Mouse (Mus musculus): ENCODE data around the gene Wdr70. TPM values are rescaled to one million over a fixed set of nuclear protein-coding genes. Genes with fewer than 3 reads are reported as not detected.
A peak's percentile ranks its signal among the peaks of the same experiment; 100 is the strongest.

Gene Wdr70
- polyA plus RNA-seq, 1 experiment from 2014 or later: 42.5 TPM

DNA sequence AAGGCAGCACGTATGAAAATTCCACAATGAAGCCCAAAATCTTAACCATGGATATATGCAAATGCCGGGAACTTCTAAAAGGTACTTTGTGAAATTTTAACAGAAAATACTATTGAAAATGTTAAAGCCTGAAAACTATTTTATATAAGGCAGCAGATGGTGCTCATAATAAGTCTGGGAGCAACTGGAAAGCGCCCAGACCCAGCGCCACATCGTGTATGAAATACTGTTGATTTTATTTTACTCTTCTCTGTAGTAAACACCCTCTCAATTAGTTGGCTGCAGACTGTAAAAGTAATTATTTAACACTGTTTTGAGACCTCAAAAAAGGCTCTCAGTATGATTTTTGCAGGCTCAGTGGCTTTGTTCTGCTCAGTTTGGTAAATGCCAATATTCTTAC is 126.5 kb downstream of the Wdr70 start:
- WGBS: 76% methylated on average over 5 of the region's 5 CpGs
- Histone ChIP-seq H3K4me3 (replicated peaks) (no peak overlapping the region), H3K9ac (no peak overlapping the region), H3K27me3 (replicated peaks) (no peaks in the 10 kb centered on the region), H3K4me1 (replicated peaks) (no peaks in the 10 kb centered on the region), H3K36me3 (peaks cover 2% of the 10 kb centered on the region; the same call in 1 of the 2 replicates), H3K27ac (no peak overlapping the region), H3K4me2 (replicated peaks) (no peak overlapping the region), H3K9me3 (no peaks in the 10 kb centered on the region)
- ATAC-seq: no peak

- WGBS: 72% methylated on average over 6 of the region's 6 CpGs
- Histone ChIP-seq H3K4me3 (replicated peaks) (no peak overlapping the region), H3K4me2 (replicated peaks) (no peak overlapping the region), H3K9ac (no peak overlapping the region), H3K9me3 (no peaks in the 10 kb centered on the region), H3K4me1 (replicated peaks) (no peaks in the 10 kb centered on the region), H3K27me3 (replicated peaks) (no peaks in the 10 kb centered on the region), H3K36me3 (no peaks in the 10 kb centered on the region), H3K27ac (no peak overlapping the region)
- no peak for ATAC-seq
These were observed 136.2 kb downstream of the Wdr70 start for GRCm38 (mm10) chr15:7962786-7963185.

GRCm38 (mm10) chr15:7961489-7961888 is 137.5 kb downstream of the Wdr70 start:
- Histone ChIP-seq H3K4me2 (replicated peaks) (no peak overlapping the region), H3K27me3 (replicated peaks) (no peaks in the 10 kb centered on the region), H3K9me3 (no peaks in the 10 kb centered on the region), H3K36me3 (no peaks in the 10 kb centered on the region), H3K27ac (no peak overlapping the region), H3K9ac (no peak overlapping the region), H3K4me3 (replicated peaks) (no peak overlapping the region), H3K4me1 (replicated peaks) (no peaks in the 10 kb centered on the region)
- no peak for ATAC-seq
- WGBS: 39% methylated on average over 2 of the region's 2 CpGs

DNA sequence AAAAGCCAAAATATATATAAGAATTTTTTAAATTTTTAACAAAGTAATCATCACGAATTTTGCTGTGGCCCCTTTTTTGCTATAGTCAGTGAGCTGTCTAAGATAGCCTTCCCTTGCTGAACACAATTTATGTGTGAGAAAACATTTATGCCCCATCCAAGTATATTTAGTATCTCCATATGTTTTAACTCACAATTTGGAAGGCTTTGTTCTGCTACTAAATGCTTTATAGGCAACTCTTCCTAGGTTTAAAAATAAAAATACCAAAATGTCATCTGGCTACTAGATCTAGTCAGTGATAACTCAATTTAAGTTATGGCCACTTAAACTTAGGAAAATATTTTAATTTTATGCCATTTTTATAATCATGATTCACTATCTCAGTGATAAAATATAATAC is 142.1 kb downstream of the Wdr70 start:
- ATAC-seq: no peak
- no peak overlapping the region for H3K4me3 ChIP-seq (replicated peaks)

DNA sequence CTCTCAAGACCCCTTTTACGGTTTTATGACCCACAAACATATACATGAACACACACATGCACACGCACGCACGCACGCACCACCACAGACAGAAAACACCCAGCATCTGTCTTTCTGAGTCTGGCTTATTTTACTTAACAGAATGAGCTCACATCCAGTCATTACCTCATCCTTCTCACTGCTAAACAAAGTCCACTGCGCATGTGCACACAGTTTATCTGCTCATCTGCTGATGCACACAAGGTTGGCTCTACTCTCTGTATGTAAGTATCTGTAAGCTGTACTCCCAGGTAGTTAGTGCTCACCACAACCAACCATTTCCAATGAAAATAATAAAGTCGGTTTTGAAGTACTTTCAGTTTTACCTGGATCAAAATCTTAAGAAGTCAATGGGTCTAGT is 148.4 kb downstream of the Wdr70 start:
- no peaks in the 10 kb centered on the region for H3K4me1 ChIP-seq (replicated peaks)
- no peaks in the 10 kb centered on the region for H3K9me3 ChIP-seq
- no peaks in the 10 kb centered on the region for H3K36me3 ChIP-seq
- 81% methylated on average over 7 of the region's 7 CpGs for WGBS
- no peak overlapping the region for H3K4me2 ChIP-seq (replicated peaks)
- H3K4me3 ChIP-seq (replicated peaks): no peak overlapping the region
- no peaks in the 10 kb centered on the region for H3K27me3 ChIP-seq (replicated peaks)
- H3K9ac ChIP-seq: no peak overlapping the region
- ATAC-seq: no peak
- no peak overlapping the region for H3K27ac ChIP-seq

More for the DNA sequence above, 142.1 kb downstream of the Wdr70 start:
- H3K9ac ChIP-seq: no peak overlapping the region
- no peaks in the 10 kb centered on the region for H3K4me1 ChIP-seq (replicated peaks)
- no peak overlapping the region for H3K4me2 ChIP-seq (replicated peaks)
- no peaks in the 10 kb centered on the region for H3K9me3 ChIP-seq
- H3K27me3 ChIP-seq (replicated peaks): no peaks in the 10 kb centered on the region
- H3K27ac ChIP-seq: no peak overlapping the region
- 70% methylated on average over 1 of the region's 1 CpGs for WGBS
- H3K36me3 ChIP-seq: no peaks in the 10 kb centered on the region

GRCm38 (mm10) chr15:7941690-7942089 is 157.3 kb downstream of the Wdr70 start:
- Histone ChIP-seq H3K36me3 (no peaks in the 10 kb centered on the region), H3K4me3 (replicated peaks) (no peak overlapping the region), H3K27ac (no peak overlapping the region), H3K4me2 (replicated peaks) (no peak overlapping the region), H3K9ac (no peak overlapping the region), H3K9me3 (no peaks in the 10 kb centered on the region), H3K27me3 (replicated peaks) (no peaks in the 10 kb centered on the region), H3K4me1 (replicated peaks) (no peaks in the 10 kb centered on the region)
- ATAC-seq: no peak
- 54% methylated on average over 3 of the region's 3 CpGs for WGBS

GRCm38 (mm10) chr15:7935571-7936165 is 163.3 kb downstream of the Wdr70 start:
- H3K36me3 ChIP-seq: no peaks in the 10 kb centered on the region
- no peaks in the 10 kb centered on the region for H3K9me3 ChIP-seq
- no peak overlapping the region for H3K27ac ChIP-seq
- H3K27me3 ChIP-seq (replicated peaks): no peaks in the 10 kb centered on the region
- ATAC-seq: no peak
- H3K4me3 ChIP-seq (replicated peaks): no peak overlapping the region
- 76% methylated on average over 7 of the region's 7 CpGs for WGBS
- H3K4me2 ChIP-seq (replicated peaks): no peak overlapping the region
- H3K9ac ChIP-seq: no peak overlapping the region
- 0 out of 2 replicates have a peak, but pooled peaks cover 3% of the 10 kb centered on the region for H3K4me1 ChIP-seq (replicated peaks)

DNA sequence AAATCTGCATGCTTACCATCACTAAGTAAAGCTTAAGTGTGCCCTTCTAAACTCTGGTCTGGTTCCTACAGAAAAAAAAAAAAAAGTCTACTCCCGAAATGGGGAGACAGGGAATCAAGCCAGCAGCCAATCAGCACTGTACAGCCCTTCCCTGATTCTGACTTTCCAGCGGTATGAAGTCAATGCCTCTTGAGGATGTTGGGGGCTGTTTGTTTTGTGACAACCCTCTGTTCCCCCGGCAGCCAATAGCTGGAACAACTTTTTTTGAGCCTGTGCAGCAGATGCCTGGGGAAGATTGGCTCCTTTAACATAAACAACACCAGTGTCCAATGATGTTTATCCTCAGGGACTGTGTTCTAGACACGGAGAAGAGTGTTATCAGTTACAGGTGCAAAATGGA is 164.4 kb downstream of the Wdr70 start:
- H3K4me1 ChIP-seq (replicated peaks): 0 out of 2 replicates have a peak, but pooled peaks cover 3% of the 10 kb centered on the region
- no peak overlapping the region for H3K27ac ChIP-seq
- 38% methylated on average over 4 of the region's 4 CpGs for WGBS
- no peak overlapping the region for H3K9ac ChIP-seq
- H3K9me3 ChIP-seq: no peaks in the 10 kb centered on the region
- H3K27me3 ChIP-seq (replicated peaks): no peaks in the 10 kb centered on the region
- H3K4me3 ChIP-seq (replicated peaks): no peak overlapping the region
- no peak for ATAC-seq
- H3K36me3 ChIP-seq: no peaks in the 10 kb centered on the region
- no peak overlapping the region for H3K4me2 ChIP-seq (replicated peaks)

DNA sequence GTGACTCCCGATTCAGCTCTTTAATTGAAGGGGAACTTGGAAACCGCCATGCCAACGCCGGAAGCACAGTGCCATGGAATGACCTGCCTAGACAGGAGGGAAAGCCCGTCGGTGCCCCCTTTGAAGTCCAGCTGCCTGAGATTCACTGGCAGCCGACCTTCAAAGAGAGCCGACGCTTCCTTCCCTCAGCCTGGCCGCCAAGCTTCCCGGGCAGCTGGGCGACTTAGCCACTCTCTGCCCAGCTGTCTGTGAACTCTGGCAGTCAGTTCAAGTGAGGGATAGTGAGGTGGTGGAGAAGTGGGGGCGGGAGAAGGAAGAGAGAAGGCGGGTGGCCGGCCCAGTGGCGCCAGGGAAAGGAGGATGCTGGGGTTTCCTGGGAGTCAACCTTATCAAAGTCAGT is 164.9 kb downstream of the Wdr70 start:
- no peak overlapping the region for H3K9ac ChIP-seq
- H3K4me2 ChIP-seq (replicated peaks): no peak overlapping the region
- H3K4me1 ChIP-seq (replicated peaks): 0 out of 2 replicates have a peak, but pooled peaks cover 3% of the 10 kb centered on the region
- no peaks in the 10 kb centered on the region for H3K36me3 ChIP-seq
- H3K27ac ChIP-seq: no peak overlapping the region
- no peaks in the 10 kb centered on the region for H3K9me3 ChIP-seq
- 43% methylated on average over 16 of the region's 16 CpGs for WGBS
- no peak overlapping the region for H3K4me3 ChIP-seq (replicated peaks)
- ATAC-seq: no peak
- H3K27me3 ChIP-seq (replicated peaks): no peaks in the 10 kb centered on the region

DNA sequence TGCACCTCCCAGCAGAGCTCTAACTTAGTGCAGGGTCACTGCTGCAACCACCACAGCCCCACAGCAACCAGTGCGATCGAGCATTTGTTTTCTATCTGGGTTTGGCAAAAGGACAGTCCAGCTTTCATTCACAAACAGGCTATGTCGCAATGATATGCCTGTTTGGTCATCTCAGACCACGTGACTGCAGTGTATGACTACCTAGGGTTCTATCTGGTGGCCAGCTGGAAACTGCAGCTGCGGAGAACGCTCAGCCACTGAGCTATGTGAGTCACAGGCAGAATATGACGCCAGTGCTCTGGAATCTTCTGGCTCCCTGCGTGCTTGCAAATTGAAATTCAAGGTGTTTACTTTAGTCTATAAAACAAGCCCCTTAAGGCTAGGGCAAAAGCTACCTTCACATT is 167.4 kb downstream of the Wdr70 start:
- Histone ChIP-seq H3K27me3 (replicated peaks) (no peaks in the 10 kb centered on the region), H3K4me2 (replicated peaks) (no peak overlapping the region), H3K36me3 (no peaks in the 10 kb centered on the region), H3K27ac (no peak overlapping the region), H3K9me3 (no peaks in the 10 kb centered on the region), H3K4me3 (replicated peaks) (no peak overlapping the region), H3K9ac (no peak overlapping the region), H3K4me1 (replicated peaks) (0 out of 2 replicates have a peak, but pooled peaks cover 3% of the 10 kb centered on the region)
- peak; percentile 79 for ATAC-seq
- 45% methylated on average over 8 of the region's 8 CpGs for WGBS

DNA sequence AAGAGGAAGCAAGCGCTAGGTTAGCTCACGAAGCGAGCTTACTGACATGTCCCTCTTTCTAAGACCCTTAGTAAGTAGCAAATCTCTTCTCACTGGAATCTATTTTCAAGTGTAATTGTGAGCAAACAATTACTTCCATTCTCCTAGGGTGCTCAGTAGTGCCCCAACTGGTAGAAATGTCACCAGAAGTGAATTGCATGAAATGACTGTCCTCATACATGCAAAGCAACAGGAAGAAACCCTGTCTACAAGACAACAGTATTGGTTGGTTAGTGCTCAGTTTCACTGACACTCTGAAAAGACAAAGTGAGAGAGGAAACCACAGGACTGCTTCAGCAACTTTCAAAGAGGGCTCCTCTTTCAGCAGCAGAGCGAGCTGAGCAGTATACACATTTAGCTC is 173.6 kb downstream of the Wdr70 start:
- Histone ChIP-seq H3K4me1 (replicated peaks) (no peaks in the 10 kb centered on the region), H3K27me3 (replicated peaks) (no peaks in the 10 kb centered on the region), H3K36me3 (no peaks in the 10 kb centered on the region), H3K4me2 (replicated peaks) (no peak overlapping the region), H3K9ac (no peak overlapping the region), H3K4me3 (replicated peaks) (no peak overlapping the region), H3K27ac (no peak overlapping the region), H3K9me3 (no peaks in the 10 kb centered on the region)
- 93% methylated on average over 4 of the region's 4 CpGs for WGBS
- ATAC-seq: no peak

DNA sequence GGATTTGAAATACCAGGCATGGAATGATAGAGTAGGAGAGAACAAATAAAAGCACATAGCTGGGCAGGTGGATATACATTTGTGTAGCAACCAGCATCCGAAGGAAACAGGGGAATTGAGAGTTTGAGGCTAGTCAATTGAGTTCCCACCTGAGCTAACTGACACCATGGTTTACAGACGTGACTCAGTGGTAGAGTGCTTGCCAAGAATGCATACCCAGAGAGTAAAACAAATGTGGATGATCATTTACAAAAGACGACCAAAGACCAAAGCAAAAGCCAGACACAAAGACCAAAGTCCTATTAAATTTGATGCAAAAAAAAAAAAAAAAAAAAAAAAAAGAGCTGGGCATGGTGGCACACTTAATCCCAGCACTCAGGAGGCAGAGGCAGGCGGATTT is 175.7 kb downstream of the Wdr70 start:
- ATAC-seq: no peak
- H3K4me1 ChIP-seq (replicated peaks): no peaks in the 10 kb centered on the region
- H3K9ac ChIP-seq: no peak overlapping the region
- H3K4me2 ChIP-seq (replicated peaks): no peak overlapping the region
- WGBS: 89% methylated on average over 4 of the region's 4 CpGs
- no peaks in the 10 kb centered on the region for H3K9me3 ChIP-seq
- H3K27me3 ChIP-seq (replicated peaks): no peaks in the 10 kb centered on the region
- H3K27ac ChIP-seq: no peak overlapping the region
- no peak overlapping the region for H3K4me3 ChIP-seq (replicated peaks)
- H3K36me3 ChIP-seq: no peaks in the 10 kb centered on the region

DNA sequence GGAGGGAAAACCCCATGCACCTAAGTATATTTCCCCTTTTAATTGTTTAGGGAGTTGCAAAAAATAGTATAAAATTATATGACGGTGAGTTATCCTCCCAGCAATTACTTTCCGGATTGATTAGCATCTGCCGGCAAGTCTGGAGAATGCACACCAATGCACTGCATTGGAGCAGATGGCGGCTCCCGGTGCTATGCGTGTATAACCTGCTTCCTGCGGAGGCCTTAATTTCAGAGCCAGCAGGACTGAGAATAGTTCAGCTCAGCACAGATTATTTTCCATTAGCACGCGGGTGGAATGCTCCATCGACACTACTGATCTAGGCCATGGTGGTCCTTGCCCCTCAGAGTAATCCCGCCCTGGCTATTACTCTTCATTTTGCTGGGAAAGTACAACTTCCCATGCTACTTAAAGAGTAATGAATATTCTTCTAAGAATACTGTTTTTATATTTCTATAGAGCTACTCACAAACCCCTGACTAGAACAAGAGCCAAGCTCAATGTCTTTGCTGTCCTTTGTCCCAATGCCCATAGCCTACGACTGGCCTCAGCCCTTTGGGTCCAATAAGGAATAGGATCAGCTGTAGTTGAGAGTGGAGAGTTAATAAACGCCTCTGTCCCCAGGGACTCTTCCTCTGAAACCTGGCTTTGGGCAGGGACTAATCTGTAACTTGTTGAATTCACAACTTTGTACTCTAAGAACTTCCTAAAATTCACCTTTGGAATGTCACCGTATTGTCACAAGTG is 176.5 kb downstream of the Wdr70 start:
- no peak overlapping the region for H3K4me2 ChIP-seq (replicated peaks)
- ATAC-seq: no peak

More for the DNA sequence above, 176.5 kb downstream of the Wdr70 start:
- Histone ChIP-seq H3K27ac (no peak overlapping the region), H3K9me3 (no peaks in the 10 kb centered on the region), H3K36me3 (no peaks in the 10 kb centered on the region), H3K9ac (no peak overlapping the region), H3K4me1 (replicated peaks) (no peaks in the 10 kb centered on the region), H3K4me3 (replicated peaks) (no peak overlapping the region), H3K27me3 (replicated peaks) (no peaks in the 10 kb centered on the region)
- 95% methylated on average over 14 of the region's 14 CpGs for WGBS
